Mouse (Mus musculus): ENCODE data around the gene Aplp2.

Aplp2 gene

GRCm38 (mm10) chr9:31211690-31212499 lies at the start of gene Aplp2:
Aplp2 (minus strand) TSS chr9:31211815.
- peak; percentile 99 for DNase-seq

DNA sequence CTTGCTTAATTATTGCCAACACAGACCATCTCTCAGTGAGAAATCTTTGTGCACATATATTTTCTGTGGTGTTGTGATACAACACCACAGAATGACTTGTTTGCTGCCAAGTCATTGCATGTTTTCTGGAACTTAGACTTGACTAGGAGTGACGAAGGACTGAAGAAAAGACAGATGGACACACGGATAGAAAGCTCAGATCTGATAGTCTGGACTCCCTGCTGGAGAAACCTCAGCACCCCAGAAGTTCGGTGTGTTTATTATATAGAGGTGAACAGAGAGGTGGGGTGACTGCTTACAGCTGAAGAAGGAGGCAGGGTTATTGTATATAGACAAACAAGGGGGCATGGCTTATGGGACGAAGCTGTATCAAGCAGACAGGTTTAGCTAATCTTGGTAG lies 48.6 kb upstream of the Aplp2 start:
- DNase-seq, result no peak

DNA sequence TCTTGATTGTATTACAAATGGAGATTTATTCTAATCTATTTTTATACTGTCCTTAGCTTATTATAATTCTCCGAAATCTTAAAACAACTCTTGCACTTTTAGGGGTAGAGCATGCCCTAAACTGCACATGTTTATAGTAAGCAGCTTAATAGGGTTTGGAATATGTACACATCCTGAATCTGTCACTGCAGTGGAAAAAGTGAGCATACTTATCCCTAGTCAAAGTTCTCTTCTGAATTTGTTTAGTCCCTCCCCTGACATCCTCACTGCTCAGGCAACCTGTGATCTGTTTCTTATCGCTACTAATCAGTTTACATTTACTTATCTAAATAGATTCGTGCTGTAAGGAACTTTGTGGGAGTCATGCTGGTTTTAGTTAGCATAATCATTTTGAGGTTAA lies 46.6 kb upstream of the Aplp2 start:
- DNase-seq, result no peak

DNA sequence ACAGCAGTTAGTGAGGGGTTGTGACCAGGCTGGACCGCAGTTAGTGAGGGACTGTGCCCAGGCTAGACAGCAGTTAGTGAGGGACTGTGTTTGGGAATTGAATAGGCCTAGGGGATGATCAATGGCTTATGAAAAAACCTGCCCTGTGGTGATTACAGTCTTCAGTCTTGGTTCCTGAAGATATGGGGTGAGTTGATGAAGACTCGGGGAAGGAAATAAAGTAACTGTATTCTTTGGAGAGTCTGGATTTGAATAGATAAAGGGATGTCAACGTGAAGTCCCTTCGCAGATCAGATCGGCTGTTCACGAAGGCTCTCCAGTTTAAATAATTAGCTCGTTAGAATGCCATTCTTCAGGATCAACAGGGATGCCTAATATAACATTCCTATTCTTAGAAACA lies 44.3 kb upstream of the Aplp2 start:
- no peak for DNase-seq

DNA sequence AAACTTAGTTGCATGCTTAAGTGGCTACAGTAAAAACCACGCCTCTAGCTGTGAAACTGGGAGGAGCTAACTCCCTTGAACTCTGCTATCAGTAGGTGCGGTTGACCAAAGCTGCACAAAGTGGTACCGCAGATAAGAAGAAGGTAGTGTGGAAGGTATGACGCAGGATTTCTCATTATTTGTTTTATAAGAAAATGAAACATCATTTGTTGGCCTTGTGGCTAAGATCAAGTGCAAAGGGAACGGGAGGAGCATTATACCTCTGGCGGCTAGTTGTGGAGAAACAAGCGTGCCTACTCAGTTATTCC lies 43.0 kb upstream of the Aplp2 start:
- DNase-seq, result no peak

GRCm38 (mm10) chr9:31253866-31254696 lies 42.5 kb upstream of the Aplp2 start:
- DNase-seq, result no peak

DNA sequence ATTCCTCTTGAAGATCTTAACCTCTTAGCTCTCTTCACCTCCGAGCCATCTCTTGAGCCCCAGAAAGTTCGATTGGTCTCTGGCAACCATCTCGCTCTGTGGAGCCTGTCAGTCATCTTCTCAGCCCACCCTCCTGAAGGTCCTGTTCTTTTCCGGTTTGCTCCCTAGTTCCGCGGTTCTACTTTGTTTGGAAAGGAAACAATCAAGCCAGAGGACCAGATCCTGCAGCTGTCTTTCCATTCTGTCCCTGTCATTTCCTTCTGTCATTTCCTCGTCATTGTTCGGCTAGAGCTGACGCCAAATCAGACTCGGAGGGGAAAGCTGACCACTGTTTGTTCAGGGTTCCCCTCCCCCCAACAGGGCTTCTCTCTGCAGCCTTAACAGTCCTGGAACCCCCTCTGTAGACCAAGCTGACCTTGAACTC lies 41.7 kb upstream of the Aplp2 start:
- no peak for DNase-seq

GRCm38 (mm10) chr9:31252182-31252799 lies 40.7 kb upstream of the Aplp2 start:
- no peak for DNase-seq

DNA sequence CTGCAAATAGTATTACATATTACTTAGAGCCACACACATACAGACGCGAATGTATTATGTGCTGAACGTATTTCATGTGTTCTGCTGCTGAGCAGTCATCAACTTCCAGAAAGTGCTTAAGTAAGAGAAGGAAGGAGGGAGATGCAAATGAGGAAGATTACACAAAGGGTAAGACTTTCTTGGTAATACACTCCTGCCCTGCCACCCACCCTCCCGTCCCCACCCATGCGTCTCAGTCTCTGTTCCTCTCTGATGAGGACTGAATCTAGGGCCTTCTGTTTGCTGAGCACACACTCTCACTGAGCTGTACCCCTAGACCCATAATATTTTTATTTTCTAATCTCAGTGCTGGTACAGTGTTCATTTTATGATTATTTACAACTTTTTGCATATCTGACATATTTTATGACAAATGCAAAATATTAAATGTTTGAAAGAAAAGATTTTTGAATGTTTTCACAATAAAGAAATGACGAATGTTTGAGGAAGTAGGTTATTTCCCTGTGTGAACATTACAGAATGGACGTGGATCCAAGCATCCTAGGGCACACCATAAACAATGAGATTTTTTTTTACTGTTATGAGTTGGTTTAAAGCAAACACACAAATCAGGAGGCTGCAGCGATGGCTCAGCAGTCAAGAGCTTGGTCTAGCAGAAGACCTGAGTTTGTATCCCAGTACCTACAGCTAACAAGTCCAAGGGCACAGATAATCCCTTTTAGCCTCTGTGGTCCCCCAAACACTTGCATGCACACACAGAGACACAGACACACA lies 36.0 kb upstream of the Aplp2 start:
- DNase-seq, result no peak

GRCm38 (mm10) chr9:31246421-31246820 lies 34.8 kb upstream of the Aplp2 start:
- no peak for DNase-seq

DNA sequence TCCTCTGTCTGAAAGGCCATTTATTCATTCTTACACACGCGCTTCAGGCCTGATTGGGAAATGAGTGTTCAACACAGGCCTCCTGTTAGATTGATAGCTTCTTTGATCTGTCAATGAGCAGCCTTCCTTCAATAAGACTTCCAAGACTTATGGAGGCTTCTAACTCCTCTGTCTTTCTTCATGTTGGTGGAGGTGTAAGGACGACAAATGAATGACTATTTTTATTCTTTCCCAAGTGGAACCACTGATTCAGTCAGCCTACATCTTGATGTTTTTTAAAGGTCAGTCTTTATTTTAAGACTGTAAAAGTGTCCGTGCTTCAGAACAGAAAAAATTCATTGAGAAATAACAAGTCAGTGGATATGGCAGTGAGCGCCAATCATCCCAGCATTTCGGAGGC lies 33.4 kb upstream of the Aplp2 start:
- DNase-seq, result no peak

DNA sequence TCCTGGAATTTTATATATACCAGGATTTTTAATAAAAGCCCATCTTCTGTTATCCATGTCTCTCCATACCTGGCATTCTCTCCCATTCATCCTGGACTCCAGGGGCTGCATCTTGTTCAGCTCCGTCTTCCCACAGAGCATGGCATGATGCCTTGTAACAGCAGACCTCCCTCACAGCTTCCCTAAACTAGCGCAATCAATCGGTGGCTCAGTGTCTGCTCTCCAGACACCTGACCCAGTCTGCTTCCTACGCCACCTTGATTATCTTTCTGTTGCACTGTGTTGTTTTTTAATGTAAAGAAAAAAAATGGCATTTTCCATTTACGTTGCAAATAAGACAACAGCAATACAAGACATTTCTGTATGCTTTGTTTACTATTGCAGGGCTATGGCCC lies 32.3 kb upstream of the Aplp2 start:
- no peak for DNase-seq

DNA sequence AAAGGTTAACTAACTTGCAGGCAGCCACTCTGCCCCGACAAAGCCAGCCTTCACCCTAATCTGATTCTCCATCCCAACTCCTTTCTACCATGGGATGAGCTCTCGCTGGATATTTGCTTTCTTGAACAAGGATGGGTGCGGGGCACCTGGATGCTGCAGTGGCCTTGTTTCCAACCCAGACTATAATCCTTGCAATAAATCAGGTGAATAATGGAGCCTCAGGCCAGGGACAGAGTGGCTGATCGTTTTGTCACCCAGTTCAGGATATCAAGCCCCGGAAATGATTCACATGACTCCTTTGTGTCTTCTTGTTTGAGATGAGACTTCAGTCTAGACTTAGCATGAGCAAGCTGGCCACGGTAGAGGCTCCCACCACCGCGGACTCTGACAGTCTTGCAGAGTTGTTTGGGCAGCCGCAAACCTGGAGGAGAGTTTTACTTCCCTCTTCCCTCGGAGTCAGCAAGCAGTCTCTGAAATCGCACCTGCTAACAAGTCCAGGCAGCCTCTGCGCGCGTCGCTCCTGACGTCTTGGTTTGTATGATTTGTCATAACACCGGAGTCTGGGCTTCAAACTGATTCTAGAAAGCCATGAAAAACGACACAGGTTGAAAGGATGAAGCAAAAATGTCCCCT lies 31.8 kb upstream of the Aplp2 start:
- peak; percentile 7 for DNase-seq

- no peak for DNase-seq
Observed at GRCm38 (mm10) chr9:31241208-31241699, 29.6 kb upstream of the Aplp2 start.

DNA sequence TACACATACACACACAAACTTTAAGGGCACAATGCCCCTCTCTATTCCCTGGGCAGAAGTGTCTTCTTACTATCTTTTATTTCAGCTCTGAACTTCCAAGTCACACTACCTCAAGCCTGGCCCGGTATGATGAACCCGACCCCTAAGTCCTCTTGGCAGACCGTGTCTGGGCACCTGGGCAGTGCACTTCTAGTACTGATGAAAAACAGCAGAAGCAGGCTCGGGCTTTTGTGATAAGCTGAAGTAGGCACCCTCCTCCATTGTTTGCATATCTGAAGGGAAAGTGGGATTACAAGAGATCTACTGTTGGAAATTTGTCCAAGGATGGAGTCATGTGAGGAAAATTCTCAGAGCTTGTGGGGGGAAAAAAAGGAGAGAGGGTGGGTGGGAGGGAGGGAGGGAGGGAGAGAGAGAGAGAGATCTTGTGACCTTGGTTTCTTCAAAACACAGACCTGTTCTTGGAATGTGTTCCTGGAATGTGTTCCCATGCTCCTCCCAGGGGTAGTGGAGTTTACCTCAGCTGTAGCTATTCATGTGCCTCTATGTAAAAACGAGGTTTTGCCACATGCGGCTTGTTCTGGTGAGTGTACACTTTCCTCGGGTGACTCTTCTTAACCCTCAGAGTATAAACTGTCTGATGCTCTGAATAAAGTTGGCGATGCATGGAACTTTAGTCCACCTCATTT lies 29.1 kb upstream of the Aplp2 start:
- DNase-seq, result no peak

- no peak for DNase-seq
Observed at GRCm38 (mm10) chr9:31239551-31239950, 27.9 kb upstream of the Aplp2 start.

DNA sequence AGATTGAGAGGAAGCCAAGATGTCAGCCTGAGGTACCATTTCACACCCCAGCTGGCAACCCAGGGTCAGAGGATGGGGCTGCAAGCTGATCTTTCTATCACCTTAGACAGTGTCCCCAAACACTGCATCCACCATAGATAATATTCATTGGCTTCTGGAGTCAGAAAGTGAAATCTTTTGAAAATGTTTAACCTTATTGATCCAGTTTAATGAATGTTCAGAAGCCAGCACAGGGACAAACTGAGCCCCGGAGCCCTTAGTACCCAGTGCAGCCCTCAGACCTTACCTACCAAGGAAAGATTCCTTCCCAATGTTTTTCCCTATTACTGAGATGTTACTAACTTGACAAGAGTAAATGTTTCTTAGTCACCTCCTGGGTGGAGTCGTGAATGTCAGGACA lies 26.9 kb upstream of the Aplp2 start:
- DNase-seq, result no peak

DNA sequence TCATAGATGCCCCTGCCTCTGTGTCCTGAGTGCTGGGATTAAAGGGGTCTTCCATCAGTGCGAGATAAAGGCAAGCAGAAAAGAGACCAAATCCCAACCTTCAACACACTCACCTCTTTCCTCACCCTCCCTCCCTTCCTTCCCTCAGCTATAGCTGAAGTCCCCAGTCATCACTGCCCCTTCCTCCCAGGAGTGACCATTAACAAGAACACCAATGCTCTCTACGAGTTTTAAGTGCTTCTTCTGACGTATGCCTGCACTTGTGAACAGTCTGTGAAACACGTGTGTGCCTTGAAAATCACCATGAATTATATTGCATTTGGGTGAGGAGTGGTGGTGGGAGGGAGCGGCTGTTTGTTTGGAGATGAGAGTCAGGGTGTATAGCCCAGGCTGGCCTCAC lies 24.5 kb upstream of the Aplp2 start:
- no peak for DNase-seq

DNA sequence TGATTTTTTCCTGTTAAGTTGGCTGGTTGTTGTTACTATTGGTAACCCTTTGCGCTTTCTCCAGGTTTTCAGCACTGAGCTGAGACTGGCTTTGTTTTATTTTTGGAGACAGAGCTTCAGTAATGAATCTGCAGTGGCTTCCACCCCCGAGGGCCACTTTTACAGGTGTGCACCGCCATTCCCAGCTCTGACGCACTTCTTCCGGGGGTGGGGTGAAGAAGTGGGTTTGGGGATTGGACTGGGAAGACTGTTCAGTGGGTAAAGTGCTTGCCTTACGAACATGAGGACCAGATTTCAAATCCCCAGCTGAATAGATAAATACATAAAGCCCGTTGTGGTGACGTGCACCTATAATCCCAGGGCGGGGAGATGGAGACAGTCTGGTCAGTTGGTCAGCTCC lies 23.9 kb upstream of the Aplp2 start:
- DNase-seq, result no peak

GRCm38 (mm10) chr9:31235030-31235429 lies 23.4 kb upstream of the Aplp2 start:
- DNase-seq, result no peak

DNA sequence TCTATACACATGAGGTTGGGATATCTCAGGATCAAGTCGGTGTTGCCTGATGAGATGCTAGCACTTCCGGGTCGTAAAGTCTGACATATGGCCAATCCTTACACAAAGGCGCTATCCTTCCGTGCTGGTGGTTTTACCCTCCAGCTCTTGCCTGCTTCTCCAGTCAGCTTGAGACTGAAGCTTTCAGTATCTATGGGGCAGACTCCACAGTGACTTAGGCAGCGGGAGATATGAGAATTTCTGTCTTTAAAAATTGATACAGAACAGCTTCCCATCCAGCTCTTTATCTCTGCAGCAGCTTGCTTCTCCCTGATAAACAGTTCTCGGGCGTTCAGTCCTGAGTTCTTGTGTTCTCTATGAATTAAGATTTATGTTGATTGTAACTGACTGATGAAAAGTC lies 14.9 kb upstream of the Aplp2 start:
- no peak for DNase-seq

GRCm38 (mm10) chr9:31225808-31226207 lies 14.2 kb upstream of the Aplp2 start:
- peak; percentile 23 for DNase-seq

Data from layer of hippocampus, adult 9-11 months (tissue).